In the genomic region with DNA sequence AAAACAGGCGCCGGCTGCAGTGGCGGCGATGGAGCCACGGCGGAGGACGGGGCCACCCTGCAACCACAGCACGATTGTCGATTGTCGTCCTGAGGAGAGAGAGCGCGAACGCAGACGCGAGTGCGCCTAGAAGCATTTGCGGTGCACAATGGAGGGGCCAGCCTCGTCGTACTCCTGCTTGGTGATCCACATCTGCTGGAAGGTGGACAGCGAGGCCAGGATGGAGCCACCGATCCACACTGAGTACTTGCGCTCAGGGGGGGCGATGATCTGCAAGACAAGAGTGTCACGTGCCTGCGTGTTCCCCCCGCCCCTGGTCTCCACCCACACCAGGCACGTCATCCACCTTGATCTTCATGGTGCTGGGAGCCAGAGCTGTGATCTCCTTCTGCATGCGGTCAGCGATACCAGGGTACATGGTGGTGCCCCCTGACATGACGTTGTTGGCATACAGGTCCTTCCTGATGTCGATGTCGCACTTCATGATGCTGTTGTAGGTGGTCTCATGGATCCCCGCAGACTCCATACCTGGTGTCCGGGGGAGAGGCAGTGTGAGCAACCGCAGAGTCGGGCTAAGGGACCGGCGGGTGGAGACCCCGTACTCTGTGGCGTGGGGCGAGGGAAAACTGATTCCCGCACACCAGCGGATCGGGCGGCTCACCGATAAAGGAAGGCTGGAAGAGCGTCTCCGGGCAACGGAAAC, we compare ENCODE assay signal across 8 mouse cellular contexts. TPM values are rescaled to one million over a fixed set of nuclear protein-coding genes. Genes with fewer than 3 reads are reported as not detected.
A peak's percentile ranks its signal among the peaks of the same experiment; 100 is the strongest.
DNase-seq lines count a peak whose midpoint lies in the region; ATAC-seq and TF ChIP-seq lines count a peak whose summit lies in the region.

No protein-coding gene starts in this region.

- H3K4me3 ChIP-seq in liver, embryonic 12.5 days: peak overlapping the region; percentile 8; the same call in 1 of the 2 replicates
- no peak overlapping the region for H3K4me3 ChIP-seq in liver, postnatal 0 days (ENCODE audit: low read depth, low read length)
- H3K4me3 ChIP-seq in embryonic facial prominence, embryonic 10.5 days: peak overlapping the region; percentile 52
- H3K4me3 ChIP-seq in hindbrain, embryonic 11.5 days (ENCODE audit: low read depth, low read length): peak overlapping the region; percentile 36
- no peak overlapping the region for H3K4me3 ChIP-seq in lung, postnatal 0 days (ENCODE audit: low read depth, low read length)

- H3K4me1 ChIP-seq in liver, embryonic 12.5 days: 0 out of 2 replicates have a peak, but pooled peaks cover 4% of the 10 kb centered on the region
- H3K4me1 ChIP-seq in liver, postnatal 0 days (ENCODE audit: insufficient read depth): no peaks in the 10 kb centered on the region
- H3K4me1 ChIP-seq in embryonic facial prominence, embryonic 10.5 days: peaks cover 25% of the 10 kb centered on the region
- peaks cover 3% of the 10 kb centered on the region; the same call in 1 of the 2 replicates for H3K4me1 ChIP-seq in hindbrain, embryonic 11.5 days (replicated peaks; ENCODE audit: control insufficient read depth, insufficient read depth, low read length)
- no peaks in the 10 kb centered on the region for H3K4me1 ChIP-seq in lung, postnatal 0 days (ENCODE audit: insufficient read depth, low read depth, low read length)

- no peak for TF ChIP-seq EP300 in liver, postnatal 0 days (IDR thresholded peaks at IDR 0.05; ENCODE audit: low read depth)
- TF ChIP-seq EP300 in lung, postnatal 0 days (IDR thresholded peaks at IDR 0.05): no peak

- no peak overlapping the region for H3K27ac ChIP-seq in liver, embryonic 12.5 days
- no peak overlapping the region for H3K27ac ChIP-seq in liver, postnatal 0 days (ENCODE audit: low read depth)
- H3K27ac ChIP-seq in embryonic facial prominence, embryonic 10.5 days (replicated peaks): no peak overlapping the region
- H3K27ac ChIP-seq in hindbrain, embryonic 11.5 days (ENCODE audit: low read depth, low read length): no peak overlapping the region
- H3K27ac ChIP-seq in lung, postnatal 0 days (ENCODE audit: low read length): no peak overlapping the region

- no peaks in the 10 kb centered on the region for H3K36me3 ChIP-seq in liver, embryonic 12.5 days
- no peaks in the 10 kb centered on the region for H3K36me3 ChIP-seq in liver, postnatal 0 days (replicated peaks; ENCODE audit: insufficient read depth, low read length)
- no peaks in the 10 kb centered on the region for H3K36me3 ChIP-seq in embryonic facial prominence, embryonic 10.5 days (replicated peaks)
- H3K36me3 ChIP-seq in hindbrain, embryonic 11.5 days (ENCODE audit: control insufficient read depth, insufficient read depth, low read length): no peaks in the 10 kb centered on the region
- no peaks in the 10 kb centered on the region for H3K36me3 ChIP-seq in lung, postnatal 0 days (ENCODE audit: insufficient read depth, low read length)

- no peak for DNase-seq in liver, postnatal 0 days
- DNase-seq in embryonic facial prominence, embryonic 10.5 days (ENCODE audit: low spot score): peak; percentile 29
- DNase-seq in hindbrain, embryonic 11.5 days (ENCODE audit: low spot score): peak; percentile 50
- DNase-seq in left cerebral cortex, postnatal 4 days: peak; percentile 80
- DNase-seq in right cerebral cortex, postnatal 14 days: peak; percentile 70
- no peak for DNase-seq in lung, postnatal 0 days (ENCODE audit: low spot score)
- no peak for DNase-seq in lung, postnatal 25 days (ENCODE audit: low spot score)

- ATAC-seq in liver, embryonic 12.5 days: no peak
- no peak for ATAC-seq in liver, postnatal 0 days
- ATAC-seq in hindbrain, embryonic 11.5 days (ENCODE audit: low FRiP score): no peak; the same call in 1 of the 2 replicates
- ATAC-seq in lung, postnatal 0 days: no peak

- WGBS in liver, embryonic 12.5 days (ENCODE audit: insufficient replicate concordance): 4% methylated on average over 49 of the region's 49 CpGs
- 2% methylated on average over 49 of the region's 49 CpGs for WGBS in liver, postnatal 0 days (ENCODE audit: insufficient replicate concordance)
- WGBS in embryonic facial prominence, embryonic 10.5 days: under 1% methylated on average over 49 of the region's 49 CpGs
- whole genome bisulfite sequencing in hindbrain, embryonic 11.5 days: under 1% methylated on average over 49 of the region's 49 CpGs
- 2% methylated on average over 48 of the region's 49 CpGs for WGBS in lung, postnatal 0 days

- H3K27me3 ChIP-seq in liver, embryonic 12.5 days (replicated peaks): peaks cover 97% of the 10 kb centered on the region
- H3K27me3 ChIP-seq in liver, postnatal 0 days (ENCODE audit: insufficient read depth, low read length): peaks cover 61% of the 10 kb centered on the region
- H3K27me3 ChIP-seq in embryonic facial prominence, embryonic 10.5 days (replicated peaks; ENCODE audit: low read depth, poor library complexity, severe bottlenecking): peaks cover 83% of the 10 kb centered on the region
- H3K27me3 ChIP-seq in hindbrain, embryonic 11.5 days (ENCODE audit: control insufficient read depth, insufficient read depth, low read length): peaks cover 55% of the 10 kb centered on the region
- peaks cover 42% of the 10 kb centered on the region for H3K27me3 ChIP-seq in lung, postnatal 0 days (replicated peaks; ENCODE audit: insufficient read depth, low read length)

- peak overlapping the region; percentile 15 for H3K4me2 ChIP-seq in liver, embryonic 12.5 days
- no peak overlapping the region for H3K4me2 ChIP-seq in liver, postnatal 0 days (ENCODE audit: low read depth, low read length)
- peak overlapping the region; percentile 61 for H3K4me2 ChIP-seq in hindbrain, embryonic 11.5 days (replicated peaks; ENCODE audit: low read depth, low read length)
- H3K4me2 ChIP-seq in lung, postnatal 0 days (replicated peaks; ENCODE audit: low read depth, low read length): no peak overlapping the region

- TF ChIP-seq CTCF in liver, postnatal 0 days (IDR thresholded peaks at IDR 0.05; ENCODE audit: low read depth): no peak
- TF ChIP-seq CTCF in lung, postnatal 0 days (IDR thresholded peaks at IDR 0.05): no peak

- H3K9ac ChIP-seq in liver, embryonic 12.5 days: no peak overlapping the region
- H3K9ac ChIP-seq in liver, postnatal 0 days (replicated peaks): no peak overlapping the region
- H3K9ac ChIP-seq in hindbrain, embryonic 11.5 days (ENCODE audit: low read depth, low read length): peak overlapping the region; percentile 43; the same call in 1 of the 2 replicates
- no peak overlapping the region for H3K9ac ChIP-seq in lung, postnatal 0 days (replicated peaks; ENCODE audit: low read depth)

- H3K9me3 ChIP-seq in liver, embryonic 12.5 days (replicated peaks): no peaks in the 10 kb centered on the region
- H3K9me3 ChIP-seq in liver, postnatal 0 days (ENCODE audit: low read length): no peaks in the 10 kb centered on the region
- H3K9me3 ChIP-seq in embryonic facial prominence, embryonic 10.5 days: no peaks in the 10 kb centered on the region
- H3K9me3 ChIP-seq in hindbrain, embryonic 11.5 days (ENCODE audit: control insufficient read depth, low read length): no peaks in the 10 kb centered on the region
- no peaks in the 10 kb centered on the region for H3K9me3 ChIP-seq in lung, postnatal 0 days (ENCODE audit: low read length)

- intact Hi-C loops in left cerebral cortex, postnatal 4 days (cut with DNase I): no loop called here

RNA-seq across cellular contexts. Expression of a gene that starts 2.5 kb away (rescaled TPM):
- 2.1 and 4.9 TPM in 2 replicates for polyA plus RNA-seq in liver, embryonic 12.5 days (2016; fragmentation: Nextera tagmentation; extraction: Ambion mirVana)
- 18.6 and 358 TPM in 2 replicates for polyA plus RNA-seq in liver, postnatal 0 days (2015; fragmentation: Nextera tagmentation; extraction: Ambion mirVana)
- 0.80 and 1.3 TPM in 2 replicates for polyA plus RNA-seq in embryonic facial prominence, embryonic 10.5 days (2016; fragmentation: Nextera tagmentation; extraction: Ambion mirVana)
- polyA plus RNA-seq in hindbrain, embryonic 11.5 days (2014; fragmentation: Nextera tagmentation; extraction: Ambion mirVana): 5.2 and 10.6 TPM in 2 replicates
- total RNA-seq in left cerebral cortex, postnatal 4 days (2021): 1 to 10 TPM; 5.5 to 7.1 TPM
- polyA plus RNA-seq in lung, postnatal 0 days (2015; fragmentation: Nextera tagmentation; extraction: Ambion mirVana): 12.6 and 18.0 TPM in 2 replicates

RNA-seq across cellular contexts. Expression of a gene that starts 32.0 kb away (rescaled TPM):
- 5.5 and 5.8 TPM in 2 replicates for polyA plus RNA-seq in liver, embryonic 12.5 days (2016; fragmentation: Nextera tagmentation; extraction: Ambion mirVana)
- polyA plus RNA-seq in liver, postnatal 0 days (2015; fragmentation: Nextera tagmentation; extraction: Ambion mirVana): 1.2 and 1.5 TPM in 2 replicates
- 5.4 and 5.6 TPM in 2 replicates for polyA plus RNA-seq in embryonic facial prominence, embryonic 10.5 days (2016; fragmentation: Nextera tagmentation; extraction: Ambion mirVana)
- polyA plus RNA-seq in hindbrain, embryonic 11.5 days (2014; fragmentation: Nextera tagmentation; extraction: Ambion mirVana): 6.8 and 7.1 TPM in 2 replicates
- 10 to 100 TPM; 21.5 to 25.8 TPM for total RNA-seq in left cerebral cortex, postnatal 4 days (2021)
- polyA plus RNA-seq in lung, postnatal 0 days (2015; fragmentation: Nextera tagmentation; extraction: Ambion mirVana): 1.2 and 1.3 TPM in 2 replicates

RNA-seq across cellular contexts. Expression of a gene that starts 57.0 kb away (rescaled TPM):
- polyA plus RNA-seq in liver, embryonic 12.5 days (2016; fragmentation: Nextera tagmentation; extraction: Ambion mirVana): 35.8 and 36.9 TPM in 2 replicates
- polyA plus RNA-seq in liver, postnatal 0 days (2015; fragmentation: Nextera tagmentation; extraction: Ambion mirVana): 7.2 and 9.1 TPM in 2 replicates
- polyA plus RNA-seq in embryonic facial prominence, embryonic 10.5 days (2016; fragmentation: Nextera tagmentation; extraction: Ambion mirVana): 54.2 and 60.6 TPM in 2 replicates
- 50.1 and 52.3 TPM in 2 replicates for polyA plus RNA-seq in hindbrain, embryonic 11.5 days (2014; fragmentation: Nextera tagmentation; extraction: Ambion mirVana)
- total RNA-seq in left cerebral cortex, postnatal 4 days (2021): 10 to 100 TPM; 27.6 to 28.9 TPM
- polyA plus RNA-seq in lung, postnatal 0 days (2015; fragmentation: Nextera tagmentation; extraction: Ambion mirVana): 10.8 and 12.3 TPM in 2 replicates

Comparison
In these comparisons a context has a peak if more than half of its experiments do, and no peak if none do; other contexts are left out.
1. H3K4me2 ChIP-seq: peak in liver, embryonic 12.5 days (single experiment) and hindbrain, embryonic 11.5 days (single experiment); none in liver, postnatal 0 days (single experiment) and lung, postnatal 0 days (single experiment).
2. H3K4me3 ChIP-seq: peak in liver, embryonic 12.5 days (single experiment), embryonic facial prominence, embryonic 10.5 days (single experiment) and hindbrain, embryonic 11.5 days (single experiment); none in liver, postnatal 0 days (single experiment) and lung, postnatal 0 days (single experiment).
3. DNase-seq: peak in embryonic facial prominence, embryonic 10.5 days (single experiment), hindbrain, embryonic 11.5 days (single experiment), left cerebral cortex, postnatal 4 days (single experiment) and right cerebral cortex, postnatal 14 days (single experiment); none in liver, postnatal 0 days (single experiment), lung, postnatal 0 days (single experiment) and lung, postnatal 25 days (single experiment).